Mouse (Mus musculus): Measurements from ENCODE around the gene Hrg.

GRCm38 (mm10) chr16:22962256-22962655 lies 11.4 kb downstream of the Hrg start:
- TF ChIP-seq CTCF (IDR thresholded peaks at IDR 0.05; ENCODE audit: low read depth) (no peak), EP300 (optimal IDR thresholded peaks at IDR 0.05) (no peak)
